Comparison of ENCODE assay signal across 8 mouse cellular contexts in genomic region chr17:33920282-33921097, GRCm38 (mm10). TPM values are rescaled to one million over a fixed set of nuclear protein-coding genes. Genes with fewer than 3 reads are reported as not detected.
DNase-seq lines count a peak whose midpoint lies in the region; ATAC-seq and TF ChIP-seq lines count a peak whose summit lies in the region.

No protein-coding gene starts in this region.

- peak; percentile 8; the same call in 1 of the 2 replicates for ATAC-seq in heart, embryonic 16.5 days (replicated peaks; ENCODE audit: extremely low read depth, insufficient read depth, low FRiP score)
- peak; percentile 27; the same call in 1 of the 2 replicates for ATAC-seq in lung, embryonic 15.5 days (ENCODE audit: borderline replicate concordance, extremely low read depth, low FRiP score, low TSS enrichment)

- peaks cover 80% of the 10 kb centered on the region for H3K4me1 ChIP-seq in E14TG2a.4 (replicated peaks; ENCODE audit: low read depth, low read length)
- peaks cover 55% of the 10 kb centered on the region for H3K4me1 ChIP-seq in forebrain, embryonic 10.5 days
- H3K4me1 ChIP-seq in heart, embryonic 16.5 days (ENCODE audit: control insufficient read depth, insufficient read depth, low read length), result peaks cover 17% of the 10 kb centered on the region
- peaks cover 36% of the 10 kb centered on the region for H3K4me1 ChIP-seq in lung, embryonic 15.5 days
- peaks cover 30% of the 10 kb centered on the region for H3K4me1 ChIP-seq in olfactory bulb, adult 2 months (ENCODE audit: control insufficient read depth, insufficient read depth, low read length)

- no peak for TF ChIP-seq POLR2A in olfactory bulb, adult 2 months (IDR thresholded peaks at IDR 0.05; ENCODE audit: insufficient read depth, low read depth, low read length)

- WGBS in forebrain, embryonic 10.5 days, result under 1% methylated on average over 36 of the region's 36 CpGs
- under 1% methylated on average over 36 of the region's 36 CpGs for WGBS in heart, embryonic 16.5 days
- WGBS in lung, embryonic 15.5 days, result under 1% methylated on average over 36 of the region's 36 CpGs
- 1% methylated on average over 36 of the region's 36 CpGs for WGBS in olfactory bulb, adult 2 months

- peak overlapping the region; percentile 80 for H3K4me3 ChIP-seq in E14TG2a.4 (replicated peaks; ENCODE audit: low read length)
- peak overlapping the region; percentile 76 for H3K4me3 ChIP-seq in forebrain, embryonic 10.5 days
- H3K4me3 ChIP-seq in heart, embryonic 16.5 days (ENCODE audit: low read length), result peak overlapping the region; percentile 85
- H3K4me3 ChIP-seq in lung, embryonic 15.5 days, result peak overlapping the region; percentile 71
- peak overlapping the region; percentile 59 for H3K4me3 ChIP-seq in olfactory bulb, adult 2 months (ENCODE audit: insufficient read depth, low read depth, low read length)

- peak overlapping the region; percentile 83 for H3K27ac ChIP-seq in forebrain, embryonic 10.5 days
- H3K27ac ChIP-seq in heart, embryonic 16.5 days (ENCODE audit: low read length), result peak overlapping the region; percentile 89
- H3K27ac ChIP-seq in lung, embryonic 15.5 days, result peak overlapping the region; percentile 84
- 0 out of 2 replicates have a peak overlapping the region, but pooled peaks have one; percentile 12 for H3K27ac ChIP-seq in olfactory bulb, adult 2 months (ENCODE audit: insufficient read depth, low read depth, low read length)

- H3K36me3 ChIP-seq in E14TG2a.4 (ENCODE audit: insufficient read depth, low read length), result peaks cover 51% of the 10 kb centered on the region
- H3K36me3 ChIP-seq in forebrain, embryonic 10.5 days (replicated peaks), result peaks cover 26% of the 10 kb centered on the region
- H3K36me3 ChIP-seq in heart, embryonic 16.5 days (ENCODE audit: control insufficient read depth, insufficient read depth), result peaks cover 13% of the 10 kb centered on the region
- H3K36me3 ChIP-seq in lung, embryonic 15.5 days, result peaks cover 13% of the 10 kb centered on the region

- H3K27me3 ChIP-seq in E14TG2a.4 (ENCODE audit: insufficient read depth, low read length), result no peaks in the 10 kb centered on the region
- peaks cover 15% of the 10 kb centered on the region for H3K27me3 ChIP-seq in forebrain, embryonic 10.5 days (ENCODE audit: poor library complexity, severe bottlenecking)
- no peaks in the 10 kb centered on the region for H3K27me3 ChIP-seq in heart, embryonic 16.5 days (ENCODE audit: control insufficient read depth, insufficient read depth, low read length)
- no peaks in the 10 kb centered on the region for H3K27me3 ChIP-seq in lung, embryonic 15.5 days

- DNase-seq in c-Kit-positive CD71-positive TER-119-negative erythroid progenitor cells, embryonic 14.5 days (ENCODE audit: low read depth), result peak; percentile 90
- peak; percentile 85 for DNase-seq in forebrain, embryonic 10.5 days (ENCODE audit: extremely low spot score, low spot score)
- peak; percentile 92 to 96 for DNase-seq in kidney, postnatal 25 days
- peak; percentile 73 to 87 for DNase-seq in thymus, postnatal 10 days (ENCODE audit: low spot score in 2 of 2)

- H3K9ac ChIP-seq in heart, embryonic 16.5 days (ENCODE audit: low read length), result peak overlapping the region; percentile 86
- H3K9ac ChIP-seq in lung, embryonic 15.5 days, result peak overlapping the region; percentile 75

- H3K4me2 ChIP-seq in heart, embryonic 16.5 days (ENCODE audit: low read depth, low read length), result peak overlapping the region; percentile 97
- H3K4me2 ChIP-seq in lung, embryonic 15.5 days, result peak overlapping the region; percentile 97

- peak; percentile 86 for TF ChIP-seq CTCF in E14TG2a.4 (conservative IDR thresholded peaks at IDR 0.05; ENCODE audit: low read length)
- peak; percentile 79 for TF ChIP-seq CTCF in olfactory bulb, adult 2 months (IDR thresholded peaks at IDR 0.05; ENCODE audit: insufficient read depth, low read depth, low read length)

- no peaks in the 10 kb centered on the region for H3K9me3 ChIP-seq in E14TG2a.4 (ENCODE audit: low read length)
- H3K9me3 ChIP-seq in forebrain, embryonic 10.5 days, result no peaks in the 10 kb centered on the region; the same call in 1 of the 2 replicates
- no peaks in the 10 kb centered on the region for H3K9me3 ChIP-seq in heart, embryonic 16.5 days (replicated peaks; ENCODE audit: control insufficient read depth, low read length)
- no peaks in the 10 kb centered on the region for H3K9me3 ChIP-seq in lung, embryonic 15.5 days

RNA-seq across cellular contexts. Expression of gene Zbtb22, which starts 4.8 kb away (rescaled TPM):
- polyA plus RNA-seq in forebrain, embryonic 10.5 days (2016; fragmentation: Nextera tagmentation; extraction: Ambion mirVana), result 21.2 and 23.2 TPM in 2 replicates
- 12.8 and 14.0 TPM in 2 replicates for polyA plus RNA-seq in heart, embryonic 16.5 days (2015; fragmentation: Nextera tagmentation; extraction: Ambion mirVana)
- 17.8 and 20.6 TPM in 2 replicates for polyA plus RNA-seq in lung, embryonic 15.5 days (2015; fragmentation: Nextera tagmentation; extraction: Ambion mirVana)
- polyA plus RNA-seq in olfactory bulb, adult 2 months (2012; ENCODE audit: insufficient read depth, insufficient read length, low replicate concordance, missing spikeins), result not detected in 2 replicates

RNA-seq across cellular contexts. Expression of gene Tapbp, which starts 4.8 kb away (rescaled TPM):
- polyA plus RNA-seq in forebrain, embryonic 10.5 days (2016; fragmentation: Nextera tagmentation; extraction: Ambion mirVana), result 14.1 TPM in 2 replicates
- 56.1 and 64.3 TPM in 2 replicates for polyA plus RNA-seq in heart, embryonic 16.5 days (2015; fragmentation: Nextera tagmentation; extraction: Ambion mirVana)
- polyA plus RNA-seq in lung, embryonic 15.5 days (2015; fragmentation: Nextera tagmentation; extraction: Ambion mirVana), result 45.3 and 52.6 TPM in 2 replicates
- polyA plus RNA-seq in olfactory bulb, adult 2 months (2012; ENCODE audit: insufficient read depth, insufficient read length, low replicate concordance, missing spikeins), result 118 TPM in 1 of 2 replicates, not detected in the other

RNA-seq across cellular contexts. Expression of gene Rgl2, which starts 8.9 kb away (rescaled TPM):
- polyA plus RNA-seq in forebrain, embryonic 10.5 days (2016; fragmentation: Nextera tagmentation; extraction: Ambion mirVana), result 39.3 and 46.7 TPM in 2 replicates
- polyA plus RNA-seq in heart, embryonic 16.5 days (2015; fragmentation: Nextera tagmentation; extraction: Ambion mirVana), result 40.8 and 42.9 TPM in 2 replicates
- 47.7 and 57.8 TPM in 2 replicates for polyA plus RNA-seq in lung, embryonic 15.5 days (2015; fragmentation: Nextera tagmentation; extraction: Ambion mirVana)
- 671 TPM in 1 of 2 replicates, not detected in the other for polyA plus RNA-seq in olfactory bulb, adult 2 months (2012; ENCODE audit: insufficient read depth, insufficient read length, low replicate concordance, missing spikeins)

RNA-seq across cellular contexts. Expression of gene Daxx, which starts 11.3 kb away (rescaled TPM):
- 85.9 and 90.8 TPM in 2 replicates for polyA plus RNA-seq in forebrain, embryonic 10.5 days (2016; fragmentation: Nextera tagmentation; extraction: Ambion mirVana)
- 34.8 and 39.4 TPM in 2 replicates for polyA plus RNA-seq in heart, embryonic 16.5 days (2015; fragmentation: Nextera tagmentation; extraction: Ambion mirVana)
- polyA plus RNA-seq in lung, embryonic 15.5 days (2015; fragmentation: Nextera tagmentation; extraction: Ambion mirVana), result 50.8 and 54.6 TPM in 2 replicates
- polyA plus RNA-seq in olfactory bulb, adult 2 months (2012; ENCODE audit: insufficient read depth, insufficient read length, low replicate concordance, missing spikeins), result not detected in 2 replicates

RNA-seq across cellular contexts. Expression of gene Platr17, which starts 15.6 kb away (rescaled TPM):
- 0.19 and 0.39 TPM in 2 replicates for polyA plus RNA-seq in forebrain, embryonic 10.5 days (2016; fragmentation: Nextera tagmentation; extraction: Ambion mirVana)
- 0.30 TPM in 1 of 2 replicates, not detected in the other for polyA plus RNA-seq in heart, embryonic 16.5 days (2015; fragmentation: Nextera tagmentation; extraction: Ambion mirVana)
- polyA plus RNA-seq in lung, embryonic 15.5 days (2015; fragmentation: Nextera tagmentation; extraction: Ambion mirVana), result 0.28 and 0.31 TPM in 2 replicates
- not detected in 2 replicates for polyA plus RNA-seq in olfactory bulb, adult 2 months (2012; ENCODE audit: insufficient read depth, insufficient read length, low replicate concordance, missing spikeins)

Comparison
In these comparisons a context has a peak if more than half of its experiments do, and no peak if none do; other contexts are left out.
1. Peak in every context shown above with its lines: DNase-seq, ATAC-seq, H3K4me3 ChIP-seq and H3K27ac ChIP-seq.
2. H3K27ac ChIP-seq: peak in every context shown above with its lines; median percentile 89 in heart, embryonic 16.5 days; 84 in lung, embryonic 15.5 days; 83 in forebrain, embryonic 10.5 days; 12 in olfactory bulb, adult 2 months.
3. RNA of gene Zbtb22, which starts 4.8 kb away (polyA plus RNA-seq): 21.2 to 23.2 TPM in forebrain, embryonic 10.5 days, 17.8 to 20.6 TPM in lung, embryonic 15.5 days and 12.8 to 14.0 TPM in heart, embryonic 16.5 days; not detected in olfactory bulb, adult 2 months; every median in the first group is over 10 times any median in the second.